Mouse (Mus musculus): Measurements from ENCODE around the gene Lrrk1. TPM values are rescaled to one million over a fixed set of nuclear protein-coding genes. Genes with fewer than 3 reads are reported as not detected.

Lrrk1 gene
- polyA plus RNA-seq, 1 experiment from 2014 or later = 3.4 TPM

DNA sequence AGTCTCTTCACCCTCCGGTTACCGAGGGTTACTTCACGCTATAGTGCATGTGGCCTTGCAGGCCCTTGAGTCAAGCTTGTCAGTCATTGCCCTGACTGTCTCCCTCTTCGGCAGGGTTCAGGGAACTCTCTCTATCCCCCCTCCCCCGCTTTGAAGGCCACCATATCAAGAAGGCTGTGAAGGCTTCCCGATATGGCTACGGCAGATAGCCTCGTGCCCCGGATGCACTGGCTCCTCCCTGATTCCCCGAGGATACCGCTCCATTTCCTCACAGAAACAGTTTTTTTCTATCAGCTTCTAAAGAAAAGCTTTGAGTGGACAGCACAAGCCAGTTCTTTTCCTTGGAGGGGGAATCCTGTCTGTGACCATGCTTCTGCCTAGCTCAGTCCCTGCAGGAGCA, 17.4 kb upstream of the Lrrk1 start:
- H3K9ac ChIP-seq = no peak overlapping the region
- no peak for ATAC-seq (ENCODE audit: low FRiP score, low read depth)
- no peaks in the 10 kb centered on the region for H3K9me3 ChIP-seq
- H3K36me3 ChIP-seq = no peaks in the 10 kb centered on the region
- WGBS = 62% methylated on average over 11 of the region's 11 CpGs
- no peak overlapping the region for H3K4me2 ChIP-seq
- H3K27ac ChIP-seq (replicated peaks) = no peak overlapping the region
- H3K4me1 ChIP-seq (replicated peaks) = peaks cover 6% of the 10 kb centered on the region; the same call in 1 of the 2 replicates
- H3K27me3 ChIP-seq = no peaks in the 10 kb centered on the region
- no peak overlapping the region for H3K4me3 ChIP-seq

DNA sequence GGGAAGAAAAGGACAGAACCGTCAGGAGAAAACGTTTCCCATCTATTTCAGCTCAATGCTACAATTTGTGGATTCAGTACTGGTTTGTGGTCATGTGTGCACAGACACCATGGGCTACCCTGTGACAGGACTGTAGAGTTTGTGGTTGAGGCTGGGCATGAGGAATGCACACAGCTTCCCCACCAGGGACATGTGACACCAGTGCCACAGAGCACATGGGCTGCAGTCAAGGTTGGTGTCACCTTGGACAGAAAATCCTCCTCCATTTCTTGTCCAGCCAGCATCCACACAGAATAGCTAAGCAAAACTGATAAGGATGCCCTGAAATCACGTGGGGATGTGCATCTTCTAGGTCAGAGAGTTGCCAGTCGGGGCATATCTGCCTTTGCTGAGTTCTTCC, 16.7 kb upstream of the Lrrk1 start:
- Histone ChIP-seq H3K4me3 (no peak overlapping the region), H3K4me2 (no peak overlapping the region), H3K36me3 (no peaks in the 10 kb centered on the region), H3K27ac (replicated peaks) (no peak overlapping the region), H3K9me3 (no peaks in the 10 kb centered on the region), H3K4me1 (replicated peaks) (peaks cover 6% of the 10 kb centered on the region; the same call in 1 of the 2 replicates), H3K9ac (no peak overlapping the region), H3K27me3 (no peaks in the 10 kb centered on the region)
- WGBS = 72% methylated on average over 4 of the region's 4 CpGs
- ATAC-seq (ENCODE audit: low FRiP score, low read depth) = no peak

DNA sequence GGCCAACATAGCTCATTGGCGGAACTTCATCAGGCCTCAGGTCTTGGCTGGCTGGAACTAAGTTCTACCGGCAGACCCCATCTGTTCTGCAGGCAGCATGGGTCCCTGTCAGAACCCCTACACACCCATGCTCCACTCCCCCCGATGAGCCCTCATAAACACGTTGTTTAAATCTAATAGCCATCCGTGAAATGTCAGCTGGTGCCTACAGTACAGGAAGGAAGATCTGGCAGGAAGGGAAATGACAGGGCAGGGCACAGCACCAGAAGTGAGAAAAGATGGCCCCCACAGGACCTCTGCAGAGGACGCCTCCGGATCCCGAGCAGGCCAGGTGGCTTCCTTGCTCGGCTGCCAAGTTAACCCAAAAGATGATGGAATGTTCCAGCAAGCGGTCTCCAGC, 16.0 kb upstream of the Lrrk1 start:
- no peak; the same call in 1 of the 2 replicates for ATAC-seq (ENCODE audit: low FRiP score, low read depth)
- Histone ChIP-seq H3K36me3 (no peaks in the 10 kb centered on the region), H3K9me3 (no peaks in the 10 kb centered on the region), H3K27ac (replicated peaks) (no peak overlapping the region), H3K4me2 (no peak overlapping the region), H3K4me1 (replicated peaks) (peaks cover 6% of the 10 kb centered on the region; the same call in 1 of the 2 replicates), H3K9ac (no peak overlapping the region), H3K4me3 (no peak overlapping the region), H3K27me3 (no peaks in the 10 kb centered on the region)
- 56% methylated on average over 10 of the region's 10 CpGs for WGBS

DNA sequence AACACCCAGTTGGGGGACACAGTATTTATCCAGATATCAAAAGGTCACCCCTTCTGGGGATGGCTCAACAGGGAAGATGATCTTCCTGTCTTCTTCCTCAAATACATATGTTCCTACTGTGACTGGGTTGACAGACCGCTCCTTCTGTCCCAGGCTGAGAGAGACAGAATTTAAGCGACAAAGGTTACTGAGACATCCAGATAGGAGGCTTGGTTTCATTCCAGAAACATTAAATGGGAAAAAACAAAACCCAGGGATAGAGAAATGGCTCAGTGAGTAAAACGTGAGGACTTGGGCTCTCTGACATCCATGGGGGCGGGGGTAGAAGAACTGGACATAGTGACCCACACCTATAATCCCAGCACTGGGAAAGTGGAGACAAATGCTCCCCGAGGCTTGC, 14.7 kb upstream of the Lrrk1 start:
- no peak overlapping the region for H3K9ac ChIP-seq
- peaks cover 6% of the 10 kb centered on the region; the same call in 1 of the 2 replicates for H3K4me1 ChIP-seq (replicated peaks)
- no peaks in the 10 kb centered on the region for H3K36me3 ChIP-seq
- WGBS = 78% methylated on average over 5 of the region's 5 CpGs
- no peaks in the 10 kb centered on the region for H3K9me3 ChIP-seq
- H3K27me3 ChIP-seq = no peaks in the 10 kb centered on the region
- no peak overlapping the region for H3K4me3 ChIP-seq
- no peak overlapping the region for H3K4me2 ChIP-seq
- no peak for ATAC-seq (ENCODE audit: low FRiP score, low read depth)
- H3K27ac ChIP-seq (replicated peaks) = no peak overlapping the region

DNA sequence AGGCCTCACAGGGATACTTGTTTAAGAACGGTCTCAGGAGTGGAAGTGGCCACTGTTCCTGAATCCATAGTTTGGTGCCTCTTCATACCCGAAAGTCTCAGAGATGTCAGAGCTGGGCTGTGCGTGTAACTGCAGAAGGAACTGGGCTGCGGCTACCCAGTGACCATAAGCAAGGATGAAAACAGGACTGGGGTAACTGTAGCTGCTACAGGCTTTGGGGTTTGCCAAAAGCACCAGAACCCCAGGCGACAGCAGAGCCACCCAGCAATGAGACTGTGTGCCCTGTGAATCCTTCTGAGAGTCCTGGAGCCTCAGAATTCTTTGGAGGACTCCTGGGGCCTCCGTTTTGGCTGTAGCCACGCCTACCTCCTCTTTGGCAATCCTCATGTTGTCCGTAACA, 13.5 kb upstream of the Lrrk1 start:
- WGBS = 63% methylated on average over 8 of the region's 8 CpGs
- no peak for ATAC-seq (ENCODE audit: low FRiP score, low read depth)
- peaks cover 6% of the 10 kb centered on the region; the same call in 1 of the 2 replicates for H3K4me1 ChIP-seq (replicated peaks)

DNA sequence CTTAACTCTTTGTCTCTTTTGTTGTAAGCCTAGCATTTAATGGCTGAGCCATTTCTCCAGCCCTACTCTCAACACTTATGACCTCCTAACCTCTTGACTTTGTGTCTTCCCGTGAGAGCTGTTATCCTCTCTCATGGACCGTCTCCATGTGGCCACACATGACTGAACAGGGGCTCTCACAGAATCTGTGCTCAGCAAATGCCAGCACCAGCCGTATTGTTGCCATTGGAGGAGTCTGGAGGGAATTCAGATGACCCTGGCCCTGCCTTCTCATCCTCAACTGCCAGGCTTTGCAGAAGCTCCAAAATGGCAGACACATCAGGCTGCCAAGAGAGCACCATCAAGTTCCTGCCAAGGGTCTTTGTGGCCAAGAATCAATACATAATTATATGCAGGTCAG, 9.1 kb upstream of the Lrrk1 start:
- WGBS = 31% methylated on average over 3 of the region's 3 CpGs
- H3K9ac ChIP-seq = no peak overlapping the region
- no peaks in the 10 kb centered on the region for H3K4me1 ChIP-seq (replicated peaks)
- no peaks in the 10 kb centered on the region for H3K36me3 ChIP-seq
- H3K4me3 ChIP-seq = no peak overlapping the region
- no peak overlapping the region for H3K4me2 ChIP-seq
- no peak overlapping the region for H3K27ac ChIP-seq (replicated peaks)
- H3K27me3 ChIP-seq = no peaks in the 10 kb centered on the region
- no peaks in the 10 kb centered on the region for H3K9me3 ChIP-seq
- ATAC-seq (ENCODE audit: low FRiP score, low read depth) = no peak

More for the DNA sequence above, 13.5 kb upstream of the Lrrk1 start:
- H3K9me3 ChIP-seq = no peaks in the 10 kb centered on the region
- no peak overlapping the region for H3K9ac ChIP-seq
- H3K27ac ChIP-seq (replicated peaks) = no peak overlapping the region
- H3K36me3 ChIP-seq = no peaks in the 10 kb centered on the region
- no peaks in the 10 kb centered on the region for H3K27me3 ChIP-seq
- H3K4me3 ChIP-seq = no peak overlapping the region
- H3K4me2 ChIP-seq = no peak overlapping the region

DNA sequence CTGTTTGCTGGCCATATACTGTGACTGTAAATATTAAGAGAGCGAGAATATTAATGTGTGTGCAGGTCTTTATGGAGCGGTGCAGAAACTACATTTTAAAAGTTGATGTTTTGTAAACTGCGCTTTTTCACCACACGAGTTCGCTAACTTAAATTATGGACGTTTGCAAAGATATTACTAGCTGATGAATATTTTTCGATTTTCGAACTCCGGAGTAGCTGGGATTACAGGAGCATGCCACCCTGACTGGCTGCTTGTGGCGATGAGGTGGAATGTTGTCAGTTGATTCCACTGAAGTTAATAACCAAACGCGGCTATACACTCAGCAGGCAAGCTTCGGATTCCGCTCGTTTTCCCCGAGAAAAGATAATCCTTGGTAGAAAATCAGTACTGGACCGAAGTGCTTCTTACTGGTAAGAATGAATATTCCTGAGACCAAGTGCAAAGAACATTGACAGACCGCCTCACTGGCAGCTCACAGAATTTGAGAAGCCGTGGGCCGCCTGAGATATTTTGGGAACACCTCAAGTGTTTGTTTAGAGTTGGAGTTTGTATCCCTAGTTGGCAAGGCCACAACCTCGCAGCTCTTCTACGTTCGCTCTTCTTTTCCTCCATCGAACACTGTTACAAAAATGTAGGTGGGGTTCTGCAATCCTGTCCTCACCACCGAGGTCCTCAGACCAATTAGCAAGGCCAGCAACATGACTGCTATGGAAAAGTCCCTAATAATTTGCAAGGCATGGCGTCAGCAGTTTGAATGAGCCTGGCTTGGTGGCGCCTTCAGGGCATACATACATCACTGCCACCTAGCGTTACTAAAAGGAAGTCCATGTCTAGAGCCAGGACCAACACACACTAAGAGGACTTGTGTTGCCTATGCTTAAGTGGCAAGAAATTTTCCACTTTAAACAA, 727 bp upstream of the Lrrk1 start:
- Histone ChIP-seq H3K27me3 (peaks cover 8% of the 10 kb centered on the region; the same call in 1 of the 2 replicates), H3K27ac (replicated peaks) (no peak overlapping the region), H3K9me3 (no peaks in the 10 kb centered on the region), H3K4me2 (peak overlapping the region; percentile 98), H3K4me1 (replicated peaks) (peaks cover 18% of the 10 kb centered on the region), H3K9ac (peak overlapping the region; percentile 53; the same call in 1 of the 2 replicates), H3K36me3 (no peaks in the 10 kb centered on the region), H3K4me3 (peak overlapping the region; percentile 56)
- ATAC-seq (ENCODE audit: low FRiP score, low read depth) = peak; percentile 86
- WGBS = 17% methylated on average over 28 of the region's 28 CpGs

DNA sequence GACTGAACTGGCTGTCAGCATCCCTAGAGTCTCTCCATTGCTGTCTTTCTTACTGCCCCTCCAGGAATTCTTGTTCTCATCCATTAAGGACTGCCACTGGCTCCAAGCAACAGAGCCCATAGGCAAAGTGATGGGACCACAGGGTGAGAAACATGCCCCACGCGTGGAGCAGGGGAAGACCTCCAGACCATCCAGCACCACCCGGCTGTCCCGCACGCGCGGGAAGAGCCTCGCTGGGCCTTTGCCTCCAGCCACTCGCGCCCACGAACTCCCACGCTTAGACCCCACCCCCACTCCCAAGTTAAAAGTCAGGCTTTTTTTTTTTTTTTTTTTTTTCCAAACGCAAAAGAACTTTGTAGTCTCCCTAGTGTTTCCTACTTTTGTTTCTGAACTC, 734 bp downstream of the Lrrk1 start:
- H3K4me2 ChIP-seq = peak overlapping the region; percentile 98
- H3K27me3 ChIP-seq = peaks cover 8% of the 10 kb centered on the region; the same call in 1 of the 2 replicates
- peaks cover 18% of the 10 kb centered on the region for H3K4me1 ChIP-seq (replicated peaks)
- no peaks in the 10 kb centered on the region for H3K9me3 ChIP-seq
- H3K36me3 ChIP-seq = no peaks in the 10 kb centered on the region
- H3K4me3 ChIP-seq = peak overlapping the region; percentile 56
- H3K9ac ChIP-seq = peak overlapping the region; percentile 53; the same call in 1 of the 2 replicates
- ATAC-seq (ENCODE audit: low FRiP score, low read depth) = no peak; the same call in 1 of the 2 replicates
- H3K27ac ChIP-seq (replicated peaks) = peak overlapping the region; percentile 7; the same call in 1 of the 2 replicates
- 1% methylated on average over 13 of the region's 13 CpGs for WGBS

DNA sequence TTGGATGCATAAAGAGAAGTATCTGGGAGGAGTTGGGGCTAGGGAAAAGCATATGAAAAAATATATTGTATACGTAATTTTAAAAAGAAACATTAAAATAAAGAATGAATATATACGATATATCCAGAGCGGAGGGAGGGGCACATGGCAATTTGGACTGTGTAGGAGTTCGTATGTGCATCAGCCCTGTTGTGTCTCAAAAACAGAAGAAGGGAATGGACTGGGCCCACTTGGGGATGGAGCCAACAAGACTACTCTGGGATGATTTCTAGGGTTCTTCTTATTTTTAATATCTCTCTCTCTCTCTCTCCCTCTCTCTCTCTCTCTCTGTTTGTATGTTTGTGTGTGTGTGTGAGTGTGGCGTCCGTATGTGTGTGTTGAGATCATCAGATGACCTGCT, 1.7 kb downstream of the Lrrk1 start:
- Histone ChIP-seq H3K4me3 (no peak overlapping the region), H3K9me3 (no peaks in the 10 kb centered on the region), H3K4me2 (no peak overlapping the region), H3K27ac (replicated peaks) (no peak overlapping the region), H3K9ac (no peak overlapping the region), H3K27me3 (peaks cover 8% of the 10 kb centered on the region; the same call in 1 of the 2 replicates), H3K36me3 (no peaks in the 10 kb centered on the region), H3K4me1 (replicated peaks) (peaks cover 18% of the 10 kb centered on the region)
- no peak for ATAC-seq (ENCODE audit: low FRiP score, low read depth)
- 97% methylated on average over 6 of the region's 6 CpGs for WGBS

DNA sequence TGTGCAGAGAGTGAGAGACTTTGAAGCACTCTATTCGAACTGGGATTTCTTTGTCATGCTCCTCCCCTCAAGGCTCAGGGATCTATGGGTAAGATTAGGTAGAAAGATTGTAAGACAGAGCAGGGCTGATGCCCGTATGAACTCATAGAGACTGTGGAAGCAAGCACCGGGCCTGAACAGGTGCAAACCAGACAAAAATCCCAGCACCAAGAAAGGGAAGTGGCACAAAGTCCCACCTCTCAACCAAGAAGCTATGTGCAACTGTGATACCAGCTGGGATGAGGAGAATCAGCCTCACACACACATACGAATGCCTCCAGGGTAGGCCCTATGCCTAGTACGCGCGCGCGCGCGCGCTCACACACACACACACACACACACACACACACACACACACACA, 2.3 kb downstream of the Lrrk1 start:
- Histone ChIP-seq H3K36me3 (no peaks in the 10 kb centered on the region), H3K27me3 (peaks cover 8% of the 10 kb centered on the region; the same call in 1 of the 2 replicates), H3K9ac (no peak overlapping the region), H3K4me1 (replicated peaks) (peaks cover 18% of the 10 kb centered on the region), H3K9me3 (no peaks in the 10 kb centered on the region), H3K4me2 (no peak overlapping the region), H3K27ac (replicated peaks) (no peak overlapping the region), H3K4me3 (no peak overlapping the region)
- no peak for ATAC-seq (ENCODE audit: low FRiP score, low read depth)
- WGBS = 92% methylated on average over 12 of the region's 12 CpGs

DNA sequence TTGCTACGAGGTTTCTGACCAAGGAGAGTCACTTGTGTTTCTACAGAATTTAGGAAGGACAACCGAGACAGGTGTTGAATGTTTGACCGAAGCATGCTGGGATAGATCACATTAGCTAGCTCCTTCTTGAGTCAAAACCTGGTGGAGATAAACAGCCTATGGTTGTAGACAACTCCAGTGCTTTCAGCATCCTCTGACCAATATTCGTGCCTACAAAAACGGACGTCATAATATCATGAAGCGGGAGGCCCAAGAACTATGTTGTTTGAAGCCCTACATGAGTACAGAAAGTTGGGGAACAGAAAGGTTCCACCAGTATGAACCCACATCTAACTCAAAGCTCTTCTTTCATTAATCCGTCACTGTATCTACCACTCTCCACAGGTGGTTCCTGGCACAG, 3.3 kb downstream of the Lrrk1 start:
- H3K27me3 ChIP-seq = peaks cover 5% of the 10 kb centered on the region; the same call in 1 of the 2 replicates
- H3K27ac ChIP-seq (replicated peaks) = no peak overlapping the region
- H3K4me2 ChIP-seq = no peak overlapping the region
- 90% methylated on average over 8 of the region's 8 CpGs for WGBS
- no peaks in the 10 kb centered on the region for H3K9me3 ChIP-seq
- no peak overlapping the region for H3K4me3 ChIP-seq
- no peak for ATAC-seq (ENCODE audit: low FRiP score, low read depth)
- peaks cover 18% of the 10 kb centered on the region for H3K4me1 ChIP-seq (replicated peaks)
- H3K36me3 ChIP-seq = no peaks in the 10 kb centered on the region
- no peak overlapping the region for H3K9ac ChIP-seq

DNA sequence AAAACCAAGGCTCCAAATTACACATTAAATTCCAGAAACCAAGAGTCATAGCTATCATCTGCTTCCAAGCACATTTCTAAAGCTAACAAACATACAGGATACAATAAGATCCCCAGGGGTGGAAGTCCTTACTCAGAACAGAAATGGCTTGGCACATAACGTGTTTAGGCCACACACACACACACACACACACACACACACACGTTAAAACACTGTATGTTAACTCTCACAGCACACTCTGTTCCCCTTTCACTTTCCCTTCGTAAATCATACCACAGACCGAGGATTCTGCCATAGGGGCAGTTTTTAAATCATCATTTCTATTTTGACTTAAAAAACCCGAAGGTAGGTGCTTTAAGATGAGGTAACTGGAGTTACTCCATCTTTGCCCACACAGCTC, 3.9 kb downstream of the Lrrk1 start:
- Histone ChIP-seq H3K9ac (no peak overlapping the region), H3K4me3 (no peak overlapping the region), H3K36me3 (no peaks in the 10 kb centered on the region), H3K27me3 (peaks cover 5% of the 10 kb centered on the region; the same call in 1 of the 2 replicates), H3K4me2 (no peak overlapping the region), H3K4me1 (replicated peaks) (peaks cover 18% of the 10 kb centered on the region), H3K27ac (replicated peaks) (no peak overlapping the region), H3K9me3 (no peaks in the 10 kb centered on the region)
- WGBS = 72% methylated on average over 5 of the region's 5 CpGs
- no peak for ATAC-seq (ENCODE audit: low FRiP score, low read depth)
